Mouse (Mus musculus) colon, adult 2 months (tissue): ENCODE measurements around the gene Anp32b. TPM values are rescaled to one million over a fixed set of nuclear protein-coding genes. Genes with fewer than 3 reads are reported as not detected.

ENCODE experiments used
- polyA plus RNA-seq: library from polyadenylated mRNA; depleted of rRNA; stranded (reverse); fragments of >200 nt; gene quantifications from 2 replicates; pipeline ENCODE4 v1.2.3, GENCODE M21; 2012; rRNA removed

The Anp32b gene
- polyA plus RNA-seq, result 15.9 and 17.1 TPM in 2 replicates

GRCm38 (mm10) chr4:46450519-46451131, at the start of gene Anp32b:
Gene Anp32b (plus strand): TSS chr4:46450902.

GRCm38 (mm10) chr4:46413406-46413805, 37.3 kb upstream of the Anp32b start, which contains the start of gene Hemgn:
Gene Hemgn (minus strand): TSS chr4:46413506.

GRCm38 (mm10) chr4:46489028-46489925, 38.6 kb downstream of the Anp32b start, which contains the start of gene Nans:
Gene Nans (plus strand): TSS chr4:46489248.

Other genes starting within 250 kb of the Anp32b start
- gene Foxe1, start 107.3 kb upstream of the Anp32b start, polyA plus RNA-seq, result 0.08 TPM in 1 of 2 replicates, not detected in the other
- 4.0 and 4.3 TPM in 2 replicates for gene Trmo, start 61.5 kb upstream of the Anp32b start, polyA plus RNA-seq
- gene Hemgn, start 37.4 kb upstream of the Anp32b start, polyA plus RNA-seq, result not detected in 2 replicates
- 266 and 329 TPM in 2 replicates for gene Nans, start 38.3 kb downstream of the Anp32b start, polyA plus RNA-seq
- 35.1 and 42.0 TPM in 2 replicates for gene Trim14, start 85.2 kb downstream of the Anp32b start, polyA plus RNA-seq
- gene Coro2a, start 151.3 kb downstream of the Anp32b start, polyA plus RNA-seq, result 221 and 239 TPM in 2 replicates
- 42.2 and 47.7 TPM in 2 replicates for gene Tbc1d2, start 199.3 kb downstream of the Anp32b start, polyA plus RNA-seq